Mouse (Mus musculus) E14TG2a.4 (cell line): ENCODE measurements around the gene Gm10639.
A peak's percentile ranks its signal among the peaks of the same experiment; 100 is the strongest.
"Not testable (repeated sequence)": the region's sequence is repeated elsewhere in the genome, so short reads cannot be mapped to it uniquely, and the experiment has no call there.

Source experiments
- H3K27me3 ChIP-seq: 2 replicates; pipeline ENCODE4 v1.6.1; 2014; ENCODE audit warnings: low read length, control low read depth; ENCODE audit not compliant: insufficient read depth
- H3K36me3 ChIP-seq: 2 replicates; pipeline ENCODE4 v1.6.1; 2014; ENCODE audit warnings: low read length, control low read depth; ENCODE audit not compliant: insufficient read depth
- H3K4me1 ChIP-seq: replicated peaks from 2 replicates; pipeline ENCODE4 v1.6.1; 2014; ENCODE audit warnings: low read depth, low read length, control low read depth
- H3K4me3 ChIP-seq: replicated peaks from 2 replicates; pipeline ENCODE4 v1.5.1; 2014; ENCODE audit warnings: mild to moderate bottlenecking, low read length
- H3K9me3 ChIP-seq: 2 replicates; pipeline ENCODE4 v1.6.1; 2014; ENCODE audit warnings: low read length, control low read depth
- NANOG ChIP-seq: IDR thresholded peaks from 2 replicates; pipeline ENCODE4 v1.6.1; 2014; ENCODE audit warnings: borderline replicate concordance, low read length, mixed read lengths
- POU5F1 ChIP-seq: IDR thresholded peaks from 2 replicates; pipeline ENCODE4 v1.6.1; 2014; ENCODE audit warnings: low read length, borderline replicate concordance

The Gm10639 gene

GRCm38 (mm10) chr9:78347004-78347403 is 57.3 kb downstream of the Gm10639 start:
- H3K4me1 ChIP-seq = peaks cover 22% of the 10 kb centered on the region
- TF ChIP-seq NANOG (no peak), POU5F1 (no peak)
- H3K36me3 ChIP-seq = no peaks in the 10 kb centered on the region
- no peaks in the 10 kb centered on the region for H3K9me3 ChIP-seq
- H3K27me3 ChIP-seq = peaks cover 19% of the 10 kb centered on the region; the same call in 1 of the 2 replicates
- no peak overlapping the region for H3K4me3 ChIP-seq

GRCm38 (mm10) chr9:78348206-78349004 is 58.7 kb downstream of the Gm10639 start:
- not testable (repeated sequence) for H3K4me3 ChIP-seq, H3K9me3 ChIP-seq, H3K36me3 ChIP-seq
- Histone ChIP-seq H3K4me1 (peaks cover 23% of the 10 kb centered on the region), H3K27me3 (peaks cover 21% of the 10 kb centered on the region; the same call in 1 of the 2 replicates)

GRCm38 (mm10) chr9:78349141-78349540 is 59.4 kb downstream of the Gm10639 start:
- H3K9me3 ChIP-seq, H3K4me3 ChIP-seq, H3K36me3 ChIP-seq: not testable (repeated sequence)
- peaks cover 21% of the 10 kb centered on the region; the same call in 1 of the 2 replicates for H3K27me3 ChIP-seq
- peaks cover 23% of the 10 kb centered on the region for H3K4me1 ChIP-seq

GRCm38 (mm10) chr9:78350007-78350406 is 60.3 kb downstream of the Gm10639 start:
- H3K4me1 ChIP-seq = peaks cover 19% of the 10 kb centered on the region
- peaks cover 21% of the 10 kb centered on the region; the same call in 1 of the 2 replicates for H3K27me3 ChIP-seq
- peak; percentile 58; the same call in 1 of the 2 replicates for TF ChIP-seq NANOG
- H3K9me3 ChIP-seq, H3K36me3 ChIP-seq, H3K4me3 ChIP-seq: not testable (repeated sequence)

GRCm38 (mm10) chr9:78351504-78352220 is 61.9 kb downstream of the Gm10639 start:
- Histone ChIP-seq H3K27me3 (peaks cover 20% of the 10 kb centered on the region; the same call in 1 of the 2 replicates), H3K4me3 (no peak overlapping the region), H3K4me1 (peaks cover 34% of the 10 kb centered on the region), H3K9me3 (no peaks in the 10 kb centered on the region), H3K36me3 (no peaks in the 10 kb centered on the region)
- no peak for TF ChIP-seq NANOG
